8 mouse cellular contexts compared by ENCODE assay signal in genomic region chr2:102185951-102186561, GRCm38 (mm10). TPM values are rescaled to one million over a fixed set of nuclear protein-coding genes. Genes with fewer than 3 reads are reported as not detected.
DNase-seq lines count a peak whose midpoint lies in the region; ATAC-seq and TF ChIP-seq lines count a peak whose summit lies in the region.

TSS of gene Ldlrad3 (minus strand) at chr2:102186385.

- peak within 1 kb of the TSS; percentile 78 for H3K4me2 ChIP-seq in forebrain, embryonic 14.5 days (ENCODE audit: low read length)
- H3K4me2 ChIP-seq in liver, postnatal 0 days (ENCODE audit: low read depth, low read length) = peak within 1 kb of the TSS; percentile 90
- H3K4me2 ChIP-seq in neural tube, embryonic 13.5 days = peak within 1 kb of the TSS; percentile 68

- peak; percentile 87 for DNase-seq in cerebellum, adult 11 months
- peak; percentile 78 for DNase-seq in forebrain, embryonic 14.5 days (ENCODE audit: low spot score)
- DNase-seq in heart, postnatal 14 days = peak; percentile 95 to 96
- DNase-seq in layer of hippocampus, adult 11-12 months (ENCODE audit: low spot score) = peak; percentile 85
- DNase-seq in liver, postnatal 0 days = peak; percentile 94

- ATAC-seq in forebrain, embryonic 14.5 days = peak; percentile 95
- ATAC-seq in liver, postnatal 0 days = peak; percentile 97
- peak; percentile 94 for ATAC-seq in neural tube, embryonic 13.5 days (ENCODE audit: low read depth)

- no peaks in the 10 kb centered on the region for H3K27me3 ChIP-seq in ES-Bruce4 (ENCODE audit: control insufficient read depth, insufficient read depth, low read length, poor library complexity, severe bottlenecking)
- H3K27me3 ChIP-seq in forebrain, embryonic 14.5 days (replicated peaks; ENCODE audit: control insufficient read depth, insufficient read depth, low read length) = no peaks in the 10 kb centered on the region
- H3K27me3 ChIP-seq in liver, postnatal 0 days (ENCODE audit: insufficient read depth, low read length) = no peaks in the 10 kb centered on the region
- H3K27me3 ChIP-seq in neural tube, embryonic 13.5 days = no peaks in the 10 kb centered on the region
- no peaks in the 10 kb centered on the region for H3K27me3 ChIP-seq in testis, adult 2 months (ENCODE audit: control insufficient read depth, insufficient read depth, low read length)

- peak; percentile 29 for TF ChIP-seq POLR2A in ES-Bruce4 (IDR thresholded peaks at IDR 0.05; ENCODE audit: insufficient read depth, low read length)
- 0 out of 2 replicates have a peak, but pooled peaks have one; percentile 15 for TF ChIP-seq POLR2A in testis, adult 2 months (IDR thresholded peaks at IDR 0.05; ENCODE audit: control insufficient read depth, low read depth, low read length)

- H3K36me3 ChIP-seq in ES-Bruce4 (ENCODE audit: control insufficient read depth, insufficient read depth, low read length, poor library complexity, severe bottlenecking) = no peaks in the 10 kb centered on the region
- no peaks in the 10 kb centered on the region for H3K36me3 ChIP-seq in forebrain, embryonic 14.5 days (ENCODE audit: control insufficient read depth, insufficient read depth, low read length)
- H3K36me3 ChIP-seq in liver, postnatal 0 days (replicated peaks; ENCODE audit: insufficient read depth, low read length) = no peaks in the 10 kb centered on the region
- 0 out of 2 replicates have a peak, but pooled peaks cover 6% of the 10 kb centered on the region for H3K36me3 ChIP-seq in neural tube, embryonic 13.5 days
- H3K36me3 ChIP-seq in testis, adult 2 months (ENCODE audit: control insufficient read depth, insufficient read depth, low read length) = no peaks in the 10 kb centered on the region

- WGBS in forebrain, embryonic 14.5 days = under 1% methylated on average over 63 of the region's 77 CpGs
- 1% methylated on average over 46 of the region's 77 CpGs for WGBS in liver, postnatal 0 days (ENCODE audit: insufficient replicate concordance)
- WGBS in neural tube, embryonic 13.5 days = under 1% methylated on average over 75 of the region's 77 CpGs

- no peak within 1 kb of the TSS for H3K27ac ChIP-seq in ES-Bruce4 (ENCODE audit: insufficient read depth, low read length)
- H3K27ac ChIP-seq in forebrain, embryonic 14.5 days (ENCODE audit: low read depth, low read length) = peak within 1 kb of the TSS; percentile 88
- H3K27ac ChIP-seq in liver, postnatal 0 days (ENCODE audit: low read depth) = peak within 1 kb of the TSS; percentile 78
- H3K27ac ChIP-seq in neural tube, embryonic 13.5 days (replicated peaks) = peak within 1 kb of the TSS; percentile 90
- peak within 1 kb of the TSS; percentile 56; the same call in 1 of the 2 replicates for H3K27ac ChIP-seq in testis, adult 2 months (ENCODE audit: control insufficient read depth, insufficient read depth, low read depth, low read length)

- peak within 1 kb of the TSS; percentile 95 for H3K9ac ChIP-seq in ES-Bruce4 (ENCODE audit: low read depth, poor library complexity, severe bottlenecking)
- H3K9ac ChIP-seq in forebrain, embryonic 14.5 days (ENCODE audit: low read length) = peak within 1 kb of the TSS; percentile 84
- H3K9ac ChIP-seq in liver, postnatal 0 days (replicated peaks) = peak within 1 kb of the TSS; percentile 74
- peak within 1 kb of the TSS; percentile 84 for H3K9ac ChIP-seq in neural tube, embryonic 13.5 days

- H3K4me3 ChIP-seq in ES-Bruce4 (ENCODE audit: low read depth, low read length) = peak within 1 kb of the TSS; percentile 99
- H3K4me3 ChIP-seq in forebrain, embryonic 14.5 days (ENCODE audit: low read depth, low read length) = peak within 1 kb of the TSS; percentile 83
- peak within 1 kb of the TSS; percentile 66 for H3K4me3 ChIP-seq in liver, postnatal 0 days (ENCODE audit: low read depth, low read length)
- H3K4me3 ChIP-seq in neural tube, embryonic 13.5 days = peak within 1 kb of the TSS; percentile 62
- peak within 1 kb of the TSS; percentile 85 for H3K4me3 ChIP-seq in testis, adult 2 months (ENCODE audit: control insufficient read depth, low read depth, low read length)

- H3K9me3 ChIP-seq in ES-Bruce4 (replicated peaks; ENCODE audit: control insufficient read depth, insufficient read depth, low read length, poor library complexity, severe bottlenecking) = no peaks in the 10 kb centered on the region
- no peaks in the 10 kb centered on the region for H3K9me3 ChIP-seq in forebrain, embryonic 14.5 days (replicated peaks; ENCODE audit: control insufficient read depth, low read length)
- H3K9me3 ChIP-seq in liver, postnatal 0 days (ENCODE audit: low read length) = no peaks in the 10 kb centered on the region
- H3K9me3 ChIP-seq in neural tube, embryonic 13.5 days = no peaks in the 10 kb centered on the region

- no peak for TF ChIP-seq CTCF in ES-Bruce4 (IDR thresholded peaks at IDR 0.05; ENCODE audit: low read depth, low read length)
- TF ChIP-seq CTCF in liver, postnatal 0 days (IDR thresholded peaks at IDR 0.05; ENCODE audit: low read depth) = no peak
- no peak for TF ChIP-seq CTCF in testis, adult 2 months (IDR thresholded peaks at IDR 0.05; ENCODE audit: control insufficient read depth, insufficient read depth, insufficient replicate concordance, low read depth, low read length)

- no peak for TF ChIP-seq EP300 in ES-Bruce4 (IDR thresholded peaks at IDR 0.05; ENCODE audit: insufficient read depth, low read depth, low read length)
- no peak for TF ChIP-seq EP300 in liver, postnatal 0 days (IDR thresholded peaks at IDR 0.05; ENCODE audit: low read depth)

- no peaks in the 10 kb centered on the region for H3K4me1 ChIP-seq in ES-Bruce4 (ENCODE audit: control insufficient read depth, insufficient read depth, low read length)
- peaks cover 14% of the 10 kb centered on the region for H3K4me1 ChIP-seq in forebrain, embryonic 14.5 days (ENCODE audit: control insufficient read depth, insufficient read depth, low read length)
- peaks cover 15% of the 10 kb centered on the region for H3K4me1 ChIP-seq in liver, postnatal 0 days (ENCODE audit: insufficient read depth)
- H3K4me1 ChIP-seq in neural tube, embryonic 13.5 days (replicated peaks) = peaks cover 46% of the 10 kb centered on the region
- peaks cover 17% of the 10 kb centered on the region for H3K4me1 ChIP-seq in testis, adult 2 months (ENCODE audit: control insufficient read depth, insufficient read depth, low read length)

- intact Hi-C loops in heart, postnatal 14 days (cut with DNase I) = loop anchor here (5.0 to 10.0 kb wide), 4 partner anchors 94 to 281 kb away; partner anchors contain the start of gene Fjx1

RNA-seq across cellular contexts. Expression of gene Ldlrad3, which starts in this region (rescaled TPM):
- 14.9 and 15.7 TPM in 2 replicates for polyA plus RNA-seq in ES-Bruce4 (2011; ENCODE audit: insufficient read depth, insufficient read length, low read depth, missing spikeins)
- polyA plus RNA-seq in forebrain, embryonic 14.5 days (2014; fragmentation: Nextera tagmentation; extraction: Ambion mirVana) = 18.1 and 21.1 TPM in 2 replicates
- 1 to 10 TPM; 6.0 to 6.6 TPM for total RNA-seq in heart, postnatal 14 days (2021)
- polyA plus RNA-seq in liver, postnatal 0 days (2015; fragmentation: Nextera tagmentation; extraction: Ambion mirVana) = 3.8 and 4.6 TPM in 2 replicates
- polyA plus RNA-seq in neural tube, embryonic 13.5 days (2015; fragmentation: Nextera tagmentation; extraction: Ambion mirVana) = 48.3 and 48.8 TPM in 2 replicates
- polyA plus RNA-seq in testis, adult 2 months (2012; rRNA removed) = 1.7 and 1.8 TPM in 2 replicates
